Mouse (Mus musculus): ENCODE measurements at regions not wholly inside any gene's neighbourhood (a gene's known extent, or its start where the extent isn't known, plus 50 kb on each side); places are given as distances from the start of the nearest gene placed in this dataset.

- intact Hi-C loops (cut with DNase I) = no loop called here
- DNase-seq = no peak
Observed at GRCm38 (mm10) chr2:92544364-92545151, 54.9 kb upstream of the Chst1 start.

GRCm38 (mm10) chr2:92540841-92541240 lies 58.7 kb upstream of the Chst1 start:
- intact Hi-C loops (cut with DNase I) = no loop called here

DNA sequence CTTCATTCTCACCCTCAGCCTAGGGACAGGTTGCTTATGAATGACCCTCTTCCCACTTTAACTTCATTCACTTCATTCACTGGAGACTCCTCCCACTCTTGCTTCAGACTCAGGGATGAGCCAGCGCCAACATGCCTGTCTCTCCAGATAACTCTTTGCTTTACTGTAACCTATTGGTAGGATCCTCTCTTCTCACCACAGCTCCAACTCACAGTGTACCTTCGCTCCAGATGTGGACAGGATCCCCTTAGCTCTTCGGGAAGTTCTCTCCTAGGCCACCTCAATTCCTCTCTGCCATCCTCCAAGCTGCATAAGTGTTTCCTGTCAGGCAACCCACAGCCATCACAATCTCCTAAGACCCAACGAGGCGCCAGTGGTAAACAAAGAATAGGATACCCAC lies 67.5 kb upstream of the Chst1 start:
- intact Hi-C loops (cut with DNase I) = no loop called here
- DNase-seq = no peak

More at GRCm38 (mm10) chr2:92540841-92541240, 58.7 kb upstream of the Chst1 start:
- no peak for DNase-seq

DNA sequence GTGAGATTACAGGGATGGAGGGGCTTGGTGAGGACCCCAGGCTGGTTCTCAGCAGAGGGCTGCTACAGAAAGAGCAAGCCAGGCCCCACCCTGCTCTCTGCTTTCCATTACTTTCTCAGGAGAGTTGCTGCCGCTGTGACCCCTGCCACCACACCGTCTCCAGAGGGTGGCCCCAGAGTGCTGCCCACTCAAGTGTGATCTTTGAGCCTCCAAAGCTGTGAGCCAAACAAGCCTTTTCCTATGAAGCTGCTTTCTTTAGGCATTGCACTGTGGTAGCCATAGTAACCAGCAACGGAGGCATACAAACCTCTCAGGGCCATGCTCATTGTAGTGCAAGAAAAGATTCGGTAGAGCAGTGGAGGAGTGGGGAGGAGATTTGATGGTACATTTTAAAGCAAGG lies 68.8 kb upstream of the Chst1 start:
- intact Hi-C loops (cut with DNase I) = no loop called here
- DNase-seq = no peak

GRCm38 (mm10) chr2:92529670-92530322 lies 69.5 kb upstream of the Slc35c1 start:
- no peak for DNase-seq
- intact Hi-C loops (cut with DNase I) = loop anchor here (2.0 kb wide), 2 partner anchors 43 to 71 kb away; no protein-coding TSS in a partner anchor

DNA sequence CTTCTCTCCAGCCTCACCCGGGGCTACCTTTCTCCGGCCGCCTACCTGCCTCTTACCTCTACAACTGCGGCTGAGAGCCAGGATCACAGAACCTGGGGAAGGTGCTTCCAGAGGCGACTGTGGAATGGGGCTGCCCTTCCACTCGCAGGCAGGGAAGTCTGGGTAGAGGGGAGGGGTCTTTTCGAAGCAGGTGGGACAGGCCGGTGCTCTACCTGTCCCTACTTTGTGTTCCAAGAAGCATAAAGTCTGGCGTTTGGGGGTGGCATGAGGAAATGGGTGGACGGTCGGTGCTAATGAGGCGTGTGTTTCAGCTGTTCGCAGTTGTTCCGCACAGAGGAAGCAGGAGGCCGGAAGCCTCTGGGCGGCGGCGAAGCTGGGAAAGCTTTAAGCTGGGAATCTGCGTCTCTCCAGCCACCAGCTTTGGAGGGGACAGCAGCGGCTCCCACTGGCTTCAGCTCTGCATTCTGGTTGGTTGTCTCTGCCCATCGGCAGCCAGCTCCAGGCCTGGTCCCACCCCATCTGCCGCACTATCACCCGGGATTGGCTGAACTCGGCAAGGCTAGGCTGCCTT lies 68.8 kb upstream of the Slc35c1 start:
- peak; percentile 75 to 78 for DNase-seq
- intact Hi-C loops (cut with DNase I) = loop anchor here (2.0 kb wide), 2 partner anchors 42 to 72 kb away; no protein-coding TSS in a partner anchor

- intact Hi-C loops (cut with DNase I) = loop anchor here (2.0 kb wide), 2 partner anchors 41 to 73 kb away; no protein-coding TSS in a partner anchor
- DNase-seq = no peak
Observed at GRCm38 (mm10) chr2:92528119-92528830, 67.9 kb upstream of the Slc35c1 start.

DNA sequence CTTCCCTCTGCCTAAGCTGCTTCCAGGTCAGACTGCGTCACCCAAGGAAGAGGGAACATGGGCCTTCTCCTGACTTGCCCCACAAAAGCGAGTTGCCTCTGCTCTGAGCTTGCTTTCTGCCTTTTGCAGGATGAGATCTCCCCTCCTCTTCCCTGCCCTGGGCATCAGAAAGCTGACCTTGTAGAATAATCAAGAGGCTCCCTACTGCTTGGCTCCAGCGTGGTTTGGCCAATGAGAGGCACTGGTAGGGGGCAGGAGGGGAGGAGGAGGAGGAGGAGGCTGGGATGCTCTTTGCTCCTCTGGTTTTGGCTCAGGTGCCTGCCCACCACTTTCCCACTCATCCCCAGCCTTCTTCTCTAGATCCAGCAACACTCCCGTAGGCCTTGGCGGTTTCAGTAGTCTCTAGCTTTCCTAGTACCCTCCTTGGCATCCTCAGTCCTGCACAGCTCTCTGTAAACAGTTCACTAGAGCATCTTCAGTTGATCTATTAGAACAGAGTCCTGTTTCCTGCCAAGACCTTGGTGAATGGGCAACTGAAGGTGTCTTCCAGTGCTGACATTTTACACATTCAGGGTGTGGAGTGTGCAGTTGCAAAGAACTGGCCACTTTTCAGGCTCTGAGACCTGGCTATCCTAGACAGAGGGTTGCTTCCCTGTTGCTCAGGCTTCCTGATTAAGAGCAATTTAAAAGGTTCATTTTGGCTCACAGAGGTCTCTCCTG lies 66.5 kb upstream of the Slc35c1 start:
- intact Hi-C loops (cut with DNase I) = no loop called here
- no peak for DNase-seq

DNA sequence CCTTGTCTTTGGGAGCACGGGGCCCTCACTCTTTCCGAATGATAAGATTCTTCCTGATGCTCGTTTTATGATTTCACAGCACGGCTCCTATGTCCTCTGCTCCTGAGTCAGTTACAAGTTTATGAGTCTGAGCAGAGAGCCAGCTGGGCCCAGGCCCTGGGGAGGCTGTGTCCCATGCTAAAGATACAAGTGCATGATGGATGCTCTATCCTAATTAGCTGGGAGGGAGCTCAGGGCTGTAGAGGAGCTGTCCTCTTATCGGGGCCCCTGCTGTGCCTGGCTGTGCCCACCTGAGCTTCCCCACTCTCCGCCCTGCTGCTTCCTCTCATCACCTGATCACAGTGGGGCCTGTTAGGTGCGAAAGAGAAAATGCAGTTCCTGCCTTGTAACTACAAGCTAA lies 65.3 kb upstream of the Slc35c1 start:
- no peak for DNase-seq
- intact Hi-C loops (cut with DNase I) = no loop called here

- intact Hi-C loops (cut with DNase I) = no loop called here
Observed at GRCm38 (mm10) chr2:92525062-92525623, 64.8 kb upstream of the Slc35c1 start.

GRCm38 (mm10) chr2:92524346-92524905 lies 64.1 kb upstream of the Slc35c1 start:
- DNase-seq = no peak

More at GRCm38 (mm10) chr2:92525062-92525623, 64.8 kb upstream of the Slc35c1 start:
- DNase-seq = no peak

GRCm38 (mm10) chr2:92523321-92523895 lies 63.1 kb upstream of the Slc35c1 start:
- no peak for DNase-seq
- intact Hi-C loops (cut with DNase I) = no loop called here

More at GRCm38 (mm10) chr2:92524346-92524905, 64.1 kb upstream of the Slc35c1 start:
- intact Hi-C loops (cut with DNase I) = no loop called here

GRCm38 (mm10) chr2:92521527-92521926 lies 61.2 kb upstream of the Slc35c1 start:
- no peak for DNase-seq
- intact Hi-C loops (cut with DNase I) = no loop called here

- intact Hi-C loops (cut with DNase I) = no loop called here
- no peak for DNase-seq
Observed at GRCm38 (mm10) chr2:92519396-92519795, 59.1 kb upstream of the Slc35c1 start.

DNA sequence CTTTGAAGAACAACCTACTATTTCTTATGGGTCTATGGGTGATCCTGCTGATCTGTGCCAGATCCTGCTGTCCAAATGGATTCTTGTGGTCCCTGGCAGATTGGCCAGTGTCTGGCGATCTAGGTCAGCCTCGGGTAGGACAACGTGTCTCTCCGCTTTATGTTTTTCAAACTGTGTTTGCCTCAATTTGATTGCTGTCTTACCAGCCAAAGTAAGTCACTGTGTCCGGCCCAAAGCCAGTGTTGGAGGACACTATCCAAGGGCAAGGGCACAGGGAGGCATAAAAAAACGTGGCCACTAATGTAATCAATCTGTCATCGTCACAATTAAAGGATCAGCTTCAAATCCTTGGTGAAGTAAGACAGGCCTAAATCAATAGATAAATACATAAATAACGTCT lies 58.6 kb upstream of the Slc35c1 start:
- intact Hi-C loops (cut with DNase I) = no loop called here
- no peak for DNase-seq

GRCm38 (mm10) chr2:92514961-92515360 lies 54.6 kb upstream of the Slc35c1 start:
- intact Hi-C loops (cut with DNase I) = no loop called here
- no peak for DNase-seq

DNA sequence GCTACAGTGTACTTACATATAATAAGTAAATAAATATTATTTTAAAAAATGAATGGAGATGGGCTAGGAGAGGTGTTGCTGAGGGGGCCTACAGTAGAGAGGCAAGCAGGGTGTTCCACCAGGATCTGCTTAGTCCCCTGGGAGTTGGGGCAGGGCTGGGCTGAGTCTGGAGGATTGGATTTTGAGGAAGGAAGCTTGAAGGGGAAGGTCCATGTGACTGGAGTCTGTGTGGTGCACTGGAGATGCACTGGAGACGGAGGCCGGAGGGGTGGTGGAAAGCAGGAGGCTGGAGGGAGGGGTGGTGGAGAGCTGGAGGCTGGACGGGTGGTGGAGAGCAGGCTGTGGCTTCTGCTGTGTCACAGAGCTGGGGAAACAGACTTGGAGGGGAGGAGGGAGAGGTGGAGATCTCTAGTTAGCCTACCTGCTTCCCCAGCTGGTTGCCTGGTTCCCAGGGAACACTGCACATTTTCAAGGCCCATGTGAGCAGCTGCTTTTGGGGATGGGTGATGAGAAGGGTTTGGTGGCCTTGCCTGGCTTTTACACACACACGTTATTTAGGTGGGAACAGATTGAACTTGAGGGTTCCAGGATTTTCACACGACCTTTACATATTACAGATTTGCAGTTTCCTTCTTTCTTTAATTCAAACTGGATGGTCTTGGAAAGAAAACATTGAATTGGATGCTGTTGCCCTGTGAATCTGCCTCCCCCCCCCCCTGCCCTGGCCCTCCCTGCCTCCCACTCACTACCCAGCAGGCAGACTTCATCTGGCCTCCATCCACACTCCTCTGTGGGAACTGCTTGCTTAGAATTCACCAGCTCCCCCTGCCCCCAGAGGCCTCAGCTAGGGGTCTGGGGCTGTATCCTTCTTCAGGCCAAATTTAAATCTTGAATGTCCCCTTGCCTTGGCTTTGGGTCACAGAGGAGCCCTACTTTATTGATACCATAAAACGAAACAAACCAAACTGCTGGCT lies 51.7 kb upstream of the Slc35c1 start:
- no peak for DNase-seq
- intact Hi-C loops (cut with DNase I) = no loop called here
